Mouse (Mus musculus): ENCODE data around the gene Polr2l. TPM values are rescaled to one million over a fixed set of nuclear protein-coding genes. Genes with fewer than 3 reads are reported as not detected.

Polr2l gene
- polyA plus RNA-seq, 1 experiment from 2014 or later: 57.5 TPM

GRCm38 (mm10) chr7:141441460-141441859 lies 33.5 kb downstream of the Polr2l start:
- peaks cover 35% of the 10 kb centered on the region for H3K36me3 ChIP-seq
- no peaks in the 10 kb centered on the region for H3K9me3 ChIP-seq
- no peak overlapping the region for H3K4me2 ChIP-seq
- no peak for ATAC-seq (ENCODE audit: insufficient number of reproducible peaks, low FRiP score, low TSS enrichment, low read depth)
- peaks cover 46% of the 10 kb centered on the region for H3K4me1 ChIP-seq
- 94% methylated on average over 9 of the region's 9 CpGs for WGBS
- H3K27me3 ChIP-seq: no peaks in the 10 kb centered on the region
- H3K4me3 ChIP-seq: no peak overlapping the region
- no peak overlapping the region for H3K9ac ChIP-seq
- no peak overlapping the region for H3K27ac ChIP-seq

DNA sequence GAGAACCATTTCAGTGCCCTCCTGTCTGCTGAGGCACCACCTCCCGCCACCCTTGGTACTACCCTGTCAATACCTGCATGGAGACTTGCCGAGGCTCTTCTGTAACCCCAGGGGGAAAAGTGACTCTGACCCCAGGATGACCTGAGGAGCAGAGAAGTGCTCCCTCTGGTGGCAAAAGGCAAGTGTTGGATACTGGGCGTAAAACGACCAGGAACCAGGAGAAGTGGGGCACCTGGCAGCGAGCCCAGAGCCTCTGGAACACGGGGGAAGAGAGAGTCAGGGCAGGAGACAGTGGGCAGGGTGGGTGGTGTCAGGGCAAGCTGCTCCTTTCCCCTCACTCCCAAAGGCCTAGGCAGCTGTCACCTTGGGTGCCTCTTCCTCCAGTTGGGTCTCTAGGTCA lies 34.3 kb downstream of the Polr2l start:
- Histone ChIP-seq H3K27ac (no peak overlapping the region), H3K4me2 (no peak overlapping the region), H3K27me3 (no peaks in the 10 kb centered on the region), H3K4me1 (peaks cover 54% of the 10 kb centered on the region), H3K4me3 (no peak overlapping the region), H3K9ac (0 out of 2 replicates have a peak overlapping the region, but pooled peaks have one; percentile 17), H3K36me3 (peaks cover 35% of the 10 kb centered on the region), H3K9me3 (no peaks in the 10 kb centered on the region)
- no peak for ATAC-seq (ENCODE audit: insufficient number of reproducible peaks, low FRiP score, low TSS enrichment, low read depth)
- WGBS: 31% methylated on average over 6 of the region's 6 CpGs

GRCm38 (mm10) chr7:141439811-141440210 lies 35.1 kb downstream of the Polr2l start:
- no peak for ATAC-seq (ENCODE audit: insufficient number of reproducible peaks, low FRiP score, low TSS enrichment, low read depth)

DNA sequence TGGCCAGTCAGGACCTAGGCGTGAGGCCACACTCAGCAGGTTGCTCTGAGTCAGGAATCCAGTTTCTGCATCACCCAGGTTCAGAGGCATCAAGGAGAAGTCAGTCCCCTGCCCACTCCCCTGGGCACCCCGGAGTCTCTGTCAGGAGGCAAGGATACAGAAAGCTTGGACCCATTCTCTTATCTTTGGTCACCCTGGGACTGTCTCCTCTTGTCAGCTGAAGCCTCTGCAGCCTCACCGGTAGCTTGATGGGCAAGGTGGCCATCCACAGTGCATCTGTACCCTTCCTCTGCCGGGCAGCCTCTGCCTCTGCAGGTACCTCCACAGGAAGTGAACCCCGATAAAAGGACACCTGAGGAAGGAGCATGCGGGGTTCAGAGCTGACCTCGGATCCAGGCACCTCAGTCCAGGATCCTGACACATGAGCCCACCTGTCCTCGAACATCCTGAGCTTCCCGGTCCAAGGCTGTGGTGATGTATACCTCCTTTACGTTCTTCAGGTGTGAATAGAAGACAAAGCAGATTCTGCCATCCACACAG lies 35.7 kb downstream of the Polr2l start:
- Histone ChIP-seq H3K4me1 (peaks cover 67% of the 10 kb centered on the region), H3K36me3 (peaks cover 35% of the 10 kb centered on the region), H3K4me2 (no peak overlapping the region), H3K9me3 (no peaks in the 10 kb centered on the region), H3K4me3 (no peak overlapping the region), H3K9ac (no peak overlapping the region), H3K27me3 (no peaks in the 10 kb centered on the region), H3K27ac (no peak overlapping the region)
- ATAC-seq (ENCODE audit: insufficient number of reproducible peaks, low FRiP score, low TSS enrichment, low read depth): no peak
- 96% methylated on average over 10 of the region's 10 CpGs for WGBS

More at GRCm38 (mm10) chr7:141439811-141440210, 35.1 kb downstream of the Polr2l start:
- H3K9me3 ChIP-seq: no peaks in the 10 kb centered on the region
- peaks cover 35% of the 10 kb centered on the region for H3K36me3 ChIP-seq
- H3K4me2 ChIP-seq: no peak overlapping the region
- no peak overlapping the region for H3K9ac ChIP-seq
- H3K4me3 ChIP-seq: no peak overlapping the region
- H3K4me1 ChIP-seq: peaks cover 61% of the 10 kb centered on the region
- 92% methylated on average over 11 of the region's 11 CpGs for WGBS
- H3K27me3 ChIP-seq: no peaks in the 10 kb centered on the region
- H3K27ac ChIP-seq: no peak overlapping the region

- Histone ChIP-seq H3K4me3 (no peak overlapping the region), H3K27me3 (no peaks in the 10 kb centered on the region), H3K9ac (no peak overlapping the region), H3K4me2 (no peak overlapping the region), H3K9me3 (no peaks in the 10 kb centered on the region), H3K36me3 (peaks cover 40% of the 10 kb centered on the region), H3K27ac (no peak overlapping the region; the same call in 1 of the 2 replicates), H3K4me1 (peaks cover 68% of the 10 kb centered on the region)
- WGBS: 89% methylated on average over 12 of the region's 12 CpGs
- no peak for ATAC-seq (ENCODE audit: insufficient number of reproducible peaks, low FRiP score, low TSS enrichment, low read depth)
Observed at GRCm38 (mm10) chr7:141438201-141438968, 36.5 kb downstream of the Polr2l start.

DNA sequence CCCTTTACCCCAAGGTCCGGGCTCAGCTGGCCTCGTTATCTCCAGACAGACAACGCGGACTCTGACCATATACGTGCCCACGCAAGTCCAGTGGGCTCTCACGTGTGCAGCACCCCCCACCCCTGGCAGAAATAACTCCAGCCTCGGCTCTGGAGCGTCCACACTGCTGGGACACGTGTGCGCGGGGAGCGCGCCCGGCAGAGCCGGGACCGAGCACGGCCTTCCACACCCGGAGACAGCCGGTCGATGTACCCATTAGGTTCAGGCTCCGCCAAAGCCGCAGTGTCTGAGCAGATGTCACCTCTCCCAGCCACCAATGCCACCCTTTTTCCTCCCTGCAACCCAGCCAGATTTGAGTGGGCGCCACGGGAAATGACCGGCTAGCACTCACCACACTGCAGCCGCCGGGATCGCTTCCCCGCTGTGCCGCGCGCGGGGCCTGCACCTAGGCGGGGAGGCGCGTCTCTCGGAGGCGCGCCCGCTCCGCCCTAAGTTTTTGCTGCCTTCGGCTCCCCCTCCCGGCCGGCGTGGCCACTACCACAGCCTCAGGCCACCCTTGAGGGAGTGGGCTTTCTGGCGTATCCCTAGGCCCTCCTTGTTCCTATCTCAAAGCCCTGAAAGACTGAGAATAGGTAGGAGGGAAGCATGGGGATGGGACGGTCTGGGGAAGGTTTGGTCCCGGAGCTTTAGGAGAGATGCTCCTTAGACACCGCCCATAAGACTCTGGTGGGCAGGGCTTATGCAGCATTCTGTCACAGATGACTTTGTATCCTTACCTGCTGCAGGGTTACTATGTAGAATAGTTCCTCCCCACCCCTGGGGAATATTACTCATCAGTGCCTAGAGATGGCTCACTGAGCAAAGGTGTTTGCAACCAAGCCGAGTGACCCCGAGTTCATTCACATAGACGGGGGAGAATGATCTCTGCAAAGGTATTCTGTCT lies 37.5 kb downstream of the Polr2l start, which contains the start of gene Slc25a22:
Gene Slc25a22 (minus strand): TSS at position 715 of the 943 bp plus-strand sequence.
- H3K27me3 ChIP-seq: no peaks in the 10 kb centered on the region
- H3K4me2 ChIP-seq: peak within 1 kb of the TSS; percentile 82
- H3K9me3 ChIP-seq: no peaks in the 10 kb centered on the region
- WGBS: 6% methylated on average over 53 of the region's 53 CpGs
- peaks cover 67% of the 10 kb centered on the region for H3K4me1 ChIP-seq
- H3K9ac ChIP-seq: peak within 1 kb of the TSS; percentile 69
- peaks cover 48% of the 10 kb centered on the region for H3K36me3 ChIP-seq
- peak within 1 kb of the TSS; percentile 63 for H3K27ac ChIP-seq
- peak; percentile 76 for ATAC-seq (ENCODE audit: insufficient number of reproducible peaks, low FRiP score, low TSS enrichment, low read depth)
- H3K4me3 ChIP-seq: peak within 1 kb of the TSS; percentile 67

- peak overlapping the region; percentile 82 for H3K4me2 ChIP-seq
- peak overlapping the region; percentile 69; the same call in 1 of the 2 replicates for H3K9ac ChIP-seq
- 66% methylated on average over 2 of the region's 2 CpGs for WGBS
- peak overlapping the region; percentile 67 for H3K4me3 ChIP-seq
- H3K27me3 ChIP-seq: no peaks in the 10 kb centered on the region
- no peaks in the 10 kb centered on the region for H3K9me3 ChIP-seq
- H3K4me1 ChIP-seq: peaks cover 65% of the 10 kb centered on the region
- H3K27ac ChIP-seq: no peak overlapping the region
- ATAC-seq (ENCODE audit: insufficient number of reproducible peaks, low FRiP score, low TSS enrichment, low read depth): no peak
- peaks cover 57% of the 10 kb centered on the region for H3K36me3 ChIP-seq
Observed at GRCm38 (mm10) chr7:141436523-141436892, 38.4 kb downstream of the Polr2l start.

GRCm38 (mm10) chr7:141435856-141436522 lies 38.9 kb downstream of the Polr2l start:
- 85% methylated on average over 9 of the region's 9 CpGs for whole genome bisulfite sequencing
- H3K4me3 ChIP-seq: peak overlapping the region; percentile 67; the same call in 1 of the 2 replicates
- no peaks in the 10 kb centered on the region for H3K9me3 ChIP-seq
- peaks cover 60% of the 10 kb centered on the region for H3K4me1 ChIP-seq
- no peak for ATAC-seq (ENCODE audit: insufficient number of reproducible peaks, low FRiP score, low TSS enrichment, low read depth)
- H3K27me3 ChIP-seq: no peaks in the 10 kb centered on the region
- H3K27ac ChIP-seq: no peak overlapping the region
- H3K4me2 ChIP-seq: peak overlapping the region; percentile 85
- H3K9ac ChIP-seq: no peak overlapping the region
- H3K36me3 ChIP-seq: peaks cover 57% of the 10 kb centered on the region

DNA sequence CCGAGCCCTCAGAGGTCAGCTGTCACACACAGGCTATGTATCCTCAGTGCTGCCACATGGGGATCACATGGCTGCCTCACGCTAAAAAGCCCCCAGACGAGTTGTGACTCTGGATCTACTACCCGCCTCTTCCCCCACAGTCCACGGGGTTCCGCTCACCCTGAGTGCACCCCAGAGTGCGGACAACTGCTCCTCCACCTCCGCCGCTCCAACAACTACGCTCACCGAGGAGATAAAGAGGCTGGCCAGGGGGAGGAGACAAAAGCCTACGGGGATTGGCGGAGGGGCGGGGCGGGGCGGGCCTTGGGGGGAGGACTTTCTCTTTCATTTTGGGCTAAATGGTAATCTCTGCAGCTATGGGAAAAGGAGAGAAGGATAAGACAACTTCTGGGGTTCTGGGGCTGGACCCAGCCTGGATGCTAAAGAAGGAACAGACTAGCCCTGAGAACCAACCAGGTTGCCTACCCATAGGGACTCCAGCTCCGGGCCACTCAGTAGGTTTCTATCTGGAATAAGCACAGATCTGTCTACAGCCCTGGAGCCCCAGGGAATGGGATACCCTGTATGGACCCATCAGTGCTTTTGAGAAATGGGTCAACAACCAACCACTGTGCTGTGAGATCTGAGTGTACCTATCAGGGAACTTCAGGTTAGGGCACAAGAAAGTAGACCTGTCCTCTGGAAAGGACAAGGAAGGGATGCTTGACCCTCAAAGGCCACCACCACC lies 39.6 kb downstream of the Polr2l start:
- Histone ChIP-seq H3K9me3 (no peaks in the 10 kb centered on the region), H3K4me2 (peak overlapping the region; percentile 85), H3K36me3 (peaks cover 57% of the 10 kb centered on the region), H3K4me3 (peak overlapping the region; percentile 51), H3K27ac (peak overlapping the region; percentile 8; the same call in 1 of the 2 replicates), H3K4me1 (peaks cover 53% of the 10 kb centered on the region), H3K9ac (peak overlapping the region; percentile 39; the same call in 1 of the 2 replicates), H3K27me3 (no peaks in the 10 kb centered on the region)
- no peak for ATAC-seq (ENCODE audit: insufficient number of reproducible peaks, low FRiP score, low TSS enrichment, low read depth)
- WGBS: 6% methylated on average over 17 of the region's 17 CpGs

GRCm38 (mm10) chr7:141434464-141434863 lies 40.5 kb downstream of the Polr2l start:
- WGBS: 11% methylated on average over 8 of the region's 8 CpGs
- H3K36me3 ChIP-seq: peaks cover 52% of the 10 kb centered on the region

More at GRCm38 (mm10) chr7:141434464-141434863, 40.5 kb downstream of the Polr2l start:
- H3K27ac ChIP-seq: peak overlapping the region; percentile 8; the same call in 1 of the 2 replicates
- peak overlapping the region; percentile 51 for H3K4me3 ChIP-seq
- H3K4me2 ChIP-seq: peak overlapping the region; percentile 85
- H3K9ac ChIP-seq: peak overlapping the region; percentile 52; the same call in 1 of the 2 replicates
- H3K4me1 ChIP-seq: peaks cover 58% of the 10 kb centered on the region
- ATAC-seq (ENCODE audit: insufficient number of reproducible peaks, low FRiP score, low TSS enrichment, low read depth): no peak
- no peaks in the 10 kb centered on the region for H3K9me3 ChIP-seq
- H3K27me3 ChIP-seq: no peaks in the 10 kb centered on the region
